ENCODE assay signal across 43 mouse cellular contexts in the genomic region with DNA sequence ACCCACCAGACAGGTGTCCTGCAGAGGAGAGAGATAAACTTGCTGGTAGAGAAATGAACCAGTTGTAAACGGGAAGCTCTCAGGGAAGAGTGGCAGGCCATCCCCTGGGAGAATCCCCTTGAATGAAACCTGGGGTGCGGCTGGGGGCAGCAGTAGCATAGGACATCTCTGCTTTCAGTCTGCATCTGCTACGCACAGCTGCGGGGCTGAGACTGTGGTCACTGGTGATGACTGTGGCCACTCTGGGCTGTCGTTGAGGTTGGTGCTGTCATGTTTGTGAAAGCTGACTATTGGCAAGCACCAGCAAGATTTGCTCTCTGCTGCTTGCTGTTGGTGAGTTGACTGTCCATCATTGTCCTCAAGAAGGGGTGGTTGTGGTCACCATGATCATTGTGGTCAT. TPM values are rescaled to one million over a fixed set of nuclear protein-coding genes. Genes with fewer than 3 reads are reported as not detected.
DNase-seq lines count a peak whose midpoint lies in the region; ATAC-seq and TF ChIP-seq lines count a peak whose summit lies in the region.
"Had no signal": no experiment of that assay in that cellular context is flagged by ENCODE, and none has a peak within 500 bp of the region (broad histone marks: within the 10 kb centered on the region; RNA-seq: fewer than 3 reads in every experiment).

No protein-coding gene starts in this region.

- no peak for TF ChIP-seq CTCF in layer of hippocampus, adult 2 months (conservative IDR thresholded peaks at IDR 0.05)

- H3K9me3 ChIP-seq in liver, embryonic 13.5 days (replicated peaks), result no peaks in the 10 kb centered on the region
- H3K9me3 ChIP-seq: embryonic facial prominence, embryonic 13.5 days; heart, embryonic 10.5 days; heart, embryonic 15.5 days; hindbrain, embryonic 12.5 days; limb, embryonic 10.5 days; limb, embryonic 15.5 days had no signal

- H3K27me3 ChIP-seq in liver, embryonic 13.5 days, result no peaks in the 10 kb centered on the region
- H3K27me3 ChIP-seq: embryonic facial prominence, embryonic 13.5 days; heart, embryonic 15.5 days; hindbrain, embryonic 12.5 days; limb, embryonic 15.5 days had no signal

- WGBS in liver, embryonic 13.5 days (ENCODE audit: insufficient replicate concordance), result 57% methylated on average over 5 of the region's 5 CpGs

- peaks cover 100% of the 10 kb centered on the region for H3K36me3 ChIP-seq in liver, embryonic 13.5 days

- intact Hi-C loops in left cerebral cortex, postnatal 10 days (cut with DNase I), result no loop called here
- intact Hi-C loops in left cerebral cortex, postnatal 14 days (cut with DNase I), result no loop called here

- peak overlapping the region; percentile 63; the same call in 1 of the 2 replicates for H3K9ac ChIP-seq in liver, embryonic 13.5 days
- H3K9ac ChIP-seq: embryonic facial prominence, embryonic 13.5 days; heart, embryonic 15.5 days; hindbrain, embryonic 12.5 days; limb, embryonic 15.5 days; lung, embryonic 14.5 days had no signal

- peak overlapping the region; percentile 76; the same call in 1 of the 2 replicates for H3K27ac ChIP-seq in layer of hippocampus, adult 2 months
- peak overlapping the region; percentile 77 for H3K27ac ChIP-seq in liver, embryonic 13.5 days
- H3K27ac ChIP-seq: embryonic facial prominence, embryonic 13.5 days; heart, embryonic 10.5 days; heart, embryonic 15.5 days; hindbrain, embryonic 12.5 days; limb, embryonic 10.5 days; limb, embryonic 15.5 days had no signal

- ATAC-seq in liver, embryonic 13.5 days (ENCODE audit: low read depth), result no peak
- ATAC-seq: activated CD4-positive, CD25-positive, alpha-beta regulatory T cell, adult 4 months; CD4-positive, CD25-positive, alpha-beta regulatory T cell, adult 4 months; forebrain, embryonic 16.5 days had no signal

- H3K4me2 ChIP-seq in liver, embryonic 13.5 days, result peak overlapping the region; percentile 56
- H3K4me2 ChIP-seq: embryonic facial prominence, embryonic 13.5 days; heart, embryonic 15.5 days; hindbrain, embryonic 12.5 days; limb, embryonic 15.5 days; lung, embryonic 14.5 days; midbrain, embryonic 11.5 days had no signal

- peaks cover 86% of the 10 kb centered on the region for H3K4me1 ChIP-seq in liver, embryonic 13.5 days (replicated peaks)
- H3K4me1 ChIP-seq: embryonic facial prominence, embryonic 13.5 days; hindbrain, embryonic 12.5 days; limb, embryonic 10.5 days had no signal

- no peak overlapping the region for H3K4me3 ChIP-seq in layer of hippocampus, adult 2 months
- no peak overlapping the region; the same call in 1 of the 2 replicates for H3K4me3 ChIP-seq in liver, embryonic 13.5 days (replicated peaks)
- H3K4me3 ChIP-seq: embryonic facial prominence, embryonic 13.5 days; heart, embryonic 10.5 days; heart, embryonic 15.5 days; hindbrain, embryonic 12.5 days; limb, embryonic 10.5 days; limb, embryonic 15.5 days had no signal

- no peak for DNase-seq in layer of hippocampus, adult 2 months (ENCODE audit: low spot score in 2 of 2)
- no peak for DNase-seq in layer of hippocampus, postnatal 10 days (ENCODE audit: low spot score in 2 of 2)
- peak; percentile 37 for DNase-seq in 3T3-L1 (ENCODE audit: low read depth, low spot score)
- peak; percentile 31 for DNase-seq in 416B (ENCODE audit: low read depth)
- DNase-seq in liver, embryonic 13.5 days, result no peak
- no peak for DNase-seq in adrenal gland, postnatal 4 days (ENCODE audit: low spot score in 2 of 2)
- no peak for DNase-seq in left cerebral cortex, postnatal 10 days (ENCODE audit: extremely low spot score in 1 of 2, low spot score in 2 of 2)
- no peak for DNase-seq in left cerebral cortex, postnatal 14 days (ENCODE audit: low spot score in 2 of 2)
- DNase-seq: adrenal gland, adult 2 months; adrenal gland, postnatal 36 days; cerebellum, adult 8-10 months; cerebellum, postnatal 36 days; embryo, embryonic 11 days; kidney, adult 11 months; kidney, postnatal 14 days; lung, embryonic 14.5 days; lung, postnatal 14 days; retina, postnatal 1 day; right cerebral cortex, postnatal 14 days; thymus, postnatal 14 days had no signal

RNA-seq across cellular contexts. Expression of gene Tfdp1, which starts 13.0 kb away (rescaled TPM):
- total RNA-seq in layer of hippocampus, adult 2 months (2021), result 10 to 100 TPM; 66.1 to 66.7 TPM
- total RNA-seq in layer of hippocampus, postnatal 10 days (2021), result 10 to 100 TPM; 70.9 to 75.2 TPM
- polyA plus RNA-seq in liver, embryonic 13.5 days (2015; fragmentation: Nextera tagmentation; extraction: Ambion mirVana), result 124 and 150 TPM in 2 replicates
- 10 to 100 TPM; 94.9 to 95.6 TPM for total RNA-seq in adrenal gland, postnatal 4 days (2021)
- 10 to 100 TPM; 63.1 to 65.1 TPM for total RNA-seq in left cerebral cortex, postnatal 10 days (2021)
- 10 to 100 TPM; 59.4 to 65.9 TPM for total RNA-seq in left cerebral cortex, postnatal 14 days (2021)

RNA-seq across cellular contexts. Expression of gene Atp4b, which starts 45.0 kb away (rescaled TPM):
- total RNA-seq in layer of hippocampus, adult 2 months (2021), result not detected
- not detected for total RNA-seq in layer of hippocampus, postnatal 10 days (2021)
- not detected in 2 replicates for polyA plus RNA-seq in liver, embryonic 13.5 days (2015; fragmentation: Nextera tagmentation; extraction: Ambion mirVana)
- total RNA-seq in adrenal gland, postnatal 4 days (2021), result not detected
- total RNA-seq in left cerebral cortex, postnatal 10 days (2021), result not detected
- total RNA-seq in left cerebral cortex, postnatal 14 days (2021), result not detected
- total RNA-seq: gastrocnemius, adult 8-10 months; heart, postnatal 25 days; layer of hippocampus, adult 18-20 months; layer of hippocampus, postnatal 25 days; left cerebral cortex, adult 8-10 months; midbrain, postnatal 0 days had no signal
- polyA plus RNA-seq: activated CD4-positive, CD25-positive, alpha-beta regulatory T cell, adult 4 months; CD4-positive, CD25-positive, alpha-beta regulatory T cell, adult 4 months; embryonic facial prominence, embryonic 13.5 days; erythroblast, embryonic 14.5 days; forebrain, embryonic 11.5 days; forebrain, embryonic 16.5 days; heart, embryonic 10.5 days; heart, embryonic 15.5 days; hindbrain, embryonic 12.5 days; kidney, embryonic 14.5 days; limb, embryonic 10.5 days; limb, embryonic 15.5 days; lung, embryonic 14.5 days; midbrain, postnatal 0 days; neural tube, embryonic 14.5 days; urinary bladder, adult 2 months had no signal

RNA-seq across cellular contexts. Expression of gene Grk1, which starts 53.3 kb away (rescaled TPM):
- total RNA-seq in layer of hippocampus, adult 2 months (2021), result not detected
- under 1 TPM in 1 of 2 experiments, not detected in 1; 0.07 TPM for total RNA-seq in layer of hippocampus, postnatal 10 days (2021)
- not detected in 2 replicates for polyA plus RNA-seq in liver, embryonic 13.5 days (2015; fragmentation: Nextera tagmentation; extraction: Ambion mirVana)
- total RNA-seq in adrenal gland, postnatal 4 days (2021), result under 1 TPM; 0.14 to 0.20 TPM
- total RNA-seq in left cerebral cortex, postnatal 10 days (2021), result under 1 TPM in 1 of 2 experiments, not detected in 1; 0.04 TPM
- not detected for total RNA-seq in left cerebral cortex, postnatal 14 days (2021)
- total RNA-seq: adrenal gland, adult 2 months; adrenal gland, postnatal 36 days; gastrocnemius, adult 8-10 months; layer of hippocampus, adult 18-20 months; layer of hippocampus, postnatal 25 days had no signal
- polyA plus RNA-seq: activated CD4-positive, CD25-positive, alpha-beta regulatory T cell, adult 4 months; adrenal gland, adult 2 months; CD4-positive, CD25-positive, alpha-beta regulatory T cell, adult 4 months; erythroblast, embryonic 14.5 days; forebrain, embryonic 16.5 days; gonadal fat pad, adult 2 months; heart, embryonic 15.5 days; hindbrain, embryonic 12.5 days; kidney, embryonic 14.5 days; limb, embryonic 15.5 days; lung, embryonic 14.5 days; midbrain, postnatal 0 days; neural tube, embryonic 14.5 days; stomach, embryonic 16.5 days had no signal

Comparison
In these comparisons a context has a peak if more than half of its experiments do, and no peak if none do; other contexts are left out.
1. DNase-seq: peak in 3T3-L1 (single experiment) and 416B (single experiment); none in layer of hippocampus, adult 2 months (0 of 2), layer of hippocampus, postnatal 10 days (0 of 2), liver, embryonic 13.5 days (single experiment), adrenal gland, postnatal 4 days (0 of 2), left cerebral cortex, postnatal 10 days (0 of 2) and left cerebral cortex, postnatal 14 days (0 of 2).